Mouse (Mus musculus): ENCODE measurements around the gene Enox1.

DNA sequence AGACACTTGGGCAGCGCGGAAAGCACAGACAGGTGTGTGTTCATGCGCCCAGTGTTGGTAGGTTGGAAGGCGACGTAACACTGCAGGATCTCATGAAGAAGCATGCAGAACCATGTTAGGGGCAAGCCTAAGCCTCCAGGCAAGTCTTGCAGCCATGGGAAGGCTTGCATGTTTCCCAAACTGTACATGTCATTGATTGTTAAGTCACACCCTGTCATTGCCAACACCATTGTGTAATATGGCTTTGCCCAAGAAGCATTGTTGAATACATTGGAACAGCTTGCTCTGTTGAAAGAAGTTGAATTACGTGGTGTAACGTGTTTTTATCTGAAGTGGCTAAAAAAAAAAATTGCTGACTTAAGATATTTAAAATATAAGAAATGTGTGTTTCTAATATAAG, 162.8 kb downstream of the Enox1 start:
- TF ChIP-seq POLR2A (IDR thresholded peaks at IDR 0.05; ENCODE audit: insufficient read length, low read depth) (no peak), POLR2AphosphoS2 (IDR thresholded peaks at IDR 0.05; ENCODE audit: insufficient read length, low read depth) (no peak), SRF (IDR thresholded peaks at IDR 0.05; ENCODE audit: control insufficient read depth, insufficient read length, low read depth) (no peak), MYOD1 (IDR thresholded peaks at IDR 0.05; ENCODE audit: control insufficient read depth in 1 of 3, insufficient read length in 2 of 3, low read depth in 2 of 3) (no peak)

All from myocyte (in vitro differentiated cells).